Mouse (Mus musculus) neural tube, embryonic 11.5 days (tissue): ENCODE measurements around the gene Ddt. TPM values are rescaled to one million over a fixed set of nuclear protein-coding genes. Genes with fewer than 3 reads are reported as not detected.
A peak's percentile ranks its signal among the peaks of the same experiment; 100 is the strongest.

Experiments used
- ATAC-seq: fragments of 200-750 bp; cut with Nextera tagmentation; 2 replicates; pipeline ENCODE4 v1.8.0; 2017; ENCODE audit warnings: moderate number of reproducible peaks, mild to moderate bottlenecking, moderate TSS enrichment, moderate library complexity; ENCODE audit not compliant: insufficient read depth, low FRiP score, low TSS enrichment
- DNase-seq: peaks from one replicate; pipeline ENCODE4 v3.0.0-alpha.2; 2015; ENCODE audit warnings: low spot score
- H3K27ac ChIP-seq: fragments of 300-500 bp; sonication (generic); 2 replicates; pipeline ENCODE4 v1.5.1; 2014; ENCODE audit warnings: low read depth, mild to moderate bottlenecking, low read length
- H3K27me3 ChIP-seq: fragments of 300-500 bp; sonication (generic); 2 replicates; pipeline ENCODE4 v1.6.1; 2014; ENCODE audit warnings: mild to moderate bottlenecking, low read length, mixed read lengths; ENCODE audit not compliant: control insufficient read depth, insufficient read depth
- H3K36me3 ChIP-seq: fragments of 300-500 bp; sonication (generic); 2 replicates; pipeline ENCODE4 v1.6.1; 2014; ENCODE audit warnings: mild to moderate bottlenecking, low read length, moderate library complexity, mixed read lengths; ENCODE audit not compliant: control insufficient read depth, insufficient read depth
- H3K4me1 ChIP-seq: fragments of 300-500 bp; sonication (generic); 2 replicates; pipeline ENCODE4 v1.6.1; 2014; ENCODE audit warnings: low read length, mixed read lengths; ENCODE audit not compliant: control insufficient read depth, insufficient read depth
- H3K4me2 ChIP-seq: fragments of 300-500 bp; sonication (generic); 2 replicates; pipeline ENCODE4 v1.6.1; 2014; ENCODE audit warnings: low read depth, mild to moderate bottlenecking, moderate library complexity
- H3K4me3 ChIP-seq: fragments of 300-500 bp; sonication (generic); 2 replicates; pipeline ENCODE4 v1.5.1; 2014; ENCODE audit warnings: low read depth, low read length
- H3K9ac ChIP-seq: fragments of 300-500 bp; sonication (generic); 2 replicates; pipeline ENCODE4 v1.6.1; 2014; ENCODE audit warnings: mild to moderate bottlenecking, low read length
- H3K9me3 ChIP-seq: fragments of 300-500 bp; sonication (generic); 2 replicates; pipeline ENCODE4 v1.6.1; 2016; ENCODE audit warnings: low read length; ENCODE audit not compliant: control insufficient read depth
- WGBS: fragments of 180-500 bp; shearing (Covaris S2); extraction: QIAGEN DNeasy Blood & Tissue Kit; methylation state at CpG from one replicate; pipeline ENCODE4 v1.1.7; 2014; 5-methylcytosine and 5-hydroxymethylcytosine counted together
- polyA plus RNA-seq: library from polyadenylated mRNA; unstranded; fragments of >200 nt; fragmentation: Nextera tagmentation; extraction: Ambion mirVana; gene quantifications from 2 replicates; pipeline ENCODE4 v1.2.1, GENCODE M21; 2014

Ddt gene
- polyA plus RNA-seq, result 93.0 and 93.5 TPM in 2 replicates

GRCm38 (mm10) chr10:75772795-75773664 lies at the start of gene Ddt:
Ddt (minus strand) TSS chr10:75773414.
- Histone ChIP-seq H3K4me3 (peak within 1 kb of the TSS; percentile 44), H3K27me3 (no peaks in the 10 kb centered on the region), H3K27ac (no peak within 1 kb of the TSS), H3K9ac (peak within 1 kb of the TSS; percentile 48), H3K9me3 (no peaks in the 10 kb centered on the region), H3K4me1 (peaks cover 4% of the 10 kb centered on the region; the same call in 1 of the 2 replicates), H3K4me2 (peak within 1 kb of the TSS; percentile 64), H3K36me3 (no peaks in the 10 kb centered on the region; the same call in 1 of the 2 replicates)
- DNase-seq (peak; percentile 87), ATAC-seq (peak; percentile 95)
- WGBS, result under 1% methylated on average over 46 of the region's 47 CpGs

GRCm38 (mm10) chr10:75822443-75822842 lies 49.2 kb upstream of the Ddt start, which contains the start of gene Gstt4:
Gstt4 (minus strand) TSS chr10:75822543.
- Histone ChIP-seq H3K27me3 (no peaks in the 10 kb centered on the region), H3K27ac (no peak within 1 kb of the TSS), H3K4me1 (no peaks in the 10 kb centered on the region), H3K9me3 (no peaks in the 10 kb centered on the region), H3K36me3 (no peaks in the 10 kb centered on the region), H3K4me2 (no peak within 1 kb of the TSS), H3K4me3 (no peak within 1 kb of the TSS), H3K9ac (no peak within 1 kb of the TSS)
- WGBS, result 92% methylated on average over 2 of the region's 2 CpGs
- ATAC-seq (no peak), DNase-seq (no peak)

DNA sequence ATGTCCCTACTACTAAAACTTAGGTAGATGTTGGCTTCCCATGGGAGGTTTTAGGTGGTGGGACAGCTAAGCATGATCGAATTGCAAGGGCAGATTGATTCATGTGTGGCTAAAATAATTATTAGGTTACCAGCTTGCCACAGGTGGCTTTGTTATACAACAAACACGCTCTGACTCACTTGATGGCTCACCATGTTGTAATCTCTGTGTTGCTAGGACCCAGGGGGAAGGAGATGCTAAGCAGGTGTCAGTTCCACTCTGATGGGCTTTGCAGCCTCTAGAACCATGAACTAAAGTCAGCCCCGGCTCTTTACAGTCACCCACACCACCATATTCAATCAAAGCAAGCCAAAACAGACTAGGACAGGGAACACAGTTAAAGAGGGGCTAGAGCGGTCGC lies 46.7 kb upstream of the Ddt start:
- Histone ChIP-seq H3K9me3 (no peaks in the 10 kb centered on the region), H3K4me3 (no peak overlapping the region), H3K4me1 (no peaks in the 10 kb centered on the region), H3K9ac (no peak overlapping the region), H3K36me3 (no peaks in the 10 kb centered on the region), H3K27ac (no peak overlapping the region), H3K27me3 (no peaks in the 10 kb centered on the region), H3K4me2 (no peak overlapping the region)
- ATAC-seq, result no peak
- DNase-seq, result no peak
- 80% methylated on average over 5 of the region's 5 CpGs for WGBS

DNA sequence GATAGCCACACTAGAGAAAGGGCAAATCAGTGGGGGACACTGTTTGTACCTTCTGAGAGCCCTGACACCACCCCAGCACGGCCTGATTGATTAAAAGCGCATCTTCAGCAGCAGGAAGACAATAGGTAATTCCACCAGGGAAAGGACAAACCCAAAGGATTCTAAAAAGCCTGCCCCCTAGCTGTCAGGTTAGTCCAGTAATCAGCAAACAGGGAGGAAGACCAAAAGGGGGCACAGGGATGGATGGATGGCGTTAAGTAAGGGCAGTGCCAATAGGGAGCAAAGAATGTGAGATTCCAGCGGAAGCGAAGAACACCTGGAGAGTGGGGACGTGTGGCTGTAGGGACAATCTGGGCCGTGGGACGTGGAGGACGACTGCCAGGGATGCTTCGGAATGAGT lies 45.4 kb upstream of the Ddt start:
- ATAC-seq, result no peak
- Histone ChIP-seq H3K27me3 (no peaks in the 10 kb centered on the region), H3K9ac (no peak overlapping the region), H3K4me2 (no peak overlapping the region), H3K4me3 (no peak overlapping the region), H3K27ac (no peak overlapping the region), H3K9me3 (no peaks in the 10 kb centered on the region), H3K36me3 (no peaks in the 10 kb centered on the region), H3K4me1 (no peaks in the 10 kb centered on the region)
- 65% methylated on average over 10 of the region's 10 CpGs for WGBS
- no peak for DNase-seq

DNA sequence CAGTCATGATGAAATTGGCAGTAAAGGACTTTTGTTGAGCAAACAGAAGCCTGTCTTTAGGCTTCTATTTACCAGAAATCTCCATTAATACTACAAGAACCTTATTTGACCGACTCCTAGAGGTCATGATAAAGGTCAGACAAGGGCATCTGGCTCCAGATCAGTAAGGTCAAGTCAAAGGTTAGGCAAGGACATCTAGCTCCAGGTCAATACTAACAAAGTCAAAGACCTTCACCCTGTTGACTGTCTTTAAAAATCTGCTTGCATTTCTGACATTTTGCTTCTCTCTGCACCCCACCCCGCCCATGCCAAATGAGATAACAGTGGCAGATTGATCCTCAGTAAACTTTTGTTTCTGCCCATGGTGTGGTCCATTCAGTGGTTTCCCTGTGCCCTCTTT lies 31.0 kb upstream of the Ddt start:
- Histone ChIP-seq H3K9me3 (no peaks in the 10 kb centered on the region), H3K27me3 (no peaks in the 10 kb centered on the region), H3K27ac (no peak overlapping the region), H3K4me1 (no peaks in the 10 kb centered on the region), H3K9ac (no peak overlapping the region), H3K4me3 (no peak overlapping the region), H3K36me3 (no peaks in the 10 kb centered on the region), H3K4me2 (no peak overlapping the region)
- ATAC-seq (no peak), DNase-seq (no peak)
- WGBS, result 81% methylated on average over 2 of the region's 2 CpGs

- ATAC-seq, result no peak
- H3K4me1 ChIP-seq, result peaks cover 5% of the 10 kb centered on the region
- H3K4me2 ChIP-seq, result peak within 1 kb of the TSS; percentile 76
- H3K27me3 ChIP-seq, result no peaks in the 10 kb centered on the region
- H3K4me3 ChIP-seq, result peak within 1 kb of the TSS; percentile 35
- H3K36me3 ChIP-seq, result no peaks in the 10 kb centered on the region
- peak within 1 kb of the TSS; percentile 44 for H3K9ac ChIP-seq
- peak; percentile 54 for DNase-seq
- no peak within 1 kb of the TSS for H3K27ac ChIP-seq
- H3K9me3 ChIP-seq, result no peaks in the 10 kb centered on the region
- WGBS, result 5% methylated on average over 18 of the region's 18 CpGs
These were observed 25.0 kb upstream of the Ddt start, which contains the start of gene Gstt1 for GRCm38 (mm10) chr10:75798176-75798696. Gstt1 (minus strand) TSS chr10:75798584.

GRCm38 (mm10) chr10:75797619-75798175 lies 24.5 kb upstream of the Ddt start:
- WGBS, result 2% methylated on average over 12 of the region's 12 CpGs
- H3K4me2 ChIP-seq, result peak overlapping the region; percentile 76
- no peaks in the 10 kb centered on the region for H3K9me3 ChIP-seq
- no peaks in the 10 kb centered on the region for H3K27me3 ChIP-seq
- peak overlapping the region; percentile 35 for H3K4me3 ChIP-seq
- H3K4me1 ChIP-seq, result peaks cover 5% of the 10 kb centered on the region
- no peak overlapping the region for H3K27ac ChIP-seq
- DNase-seq, result peak; percentile 26
- ATAC-seq, result 0 out of 2 replicates have a peak, but pooled peaks have one; percentile 13
- H3K36me3 ChIP-seq, result no peaks in the 10 kb centered on the region
- H3K9ac ChIP-seq, result peak overlapping the region; percentile 44

GRCm38 (mm10) chr10:75796731-75797516 lies 23.7 kb upstream of the Ddt start:
- whole genome bisulfite sequencing, result 47% methylated on average over 11 of the region's 11 CpGs
- peak overlapping the region; percentile 76 for H3K4me2 ChIP-seq
- peaks cover 5% of the 10 kb centered on the region for H3K4me1 ChIP-seq
- ATAC-seq (no peak), DNase-seq (no peak)
- H3K4me3 ChIP-seq, result peak overlapping the region; percentile 35
- no peaks in the 10 kb centered on the region for H3K9me3 ChIP-seq
- H3K9ac ChIP-seq, result no peak overlapping the region; the same call in 1 of the 2 replicates
- no peaks in the 10 kb centered on the region for H3K36me3 ChIP-seq
- no peak overlapping the region for H3K27ac ChIP-seq
- H3K27me3 ChIP-seq, result no peaks in the 10 kb centered on the region
